Mouse (Mus musculus): ENCODE data around the gene Zbtb8b. TPM values are rescaled to one million over a fixed set of nuclear protein-coding genes. Genes with fewer than 3 reads are reported as not detected.

The Zbtb8b gene
- polyA plus RNA-seq, 1 experiment: not detected

GRCm38 (mm10) chr4:129379805-129380204 is 60.8 kb downstream of the Zbtb8b start:
- H3K4me1 ChIP-seq (ENCODE audit: control insufficient read depth, insufficient read depth, low read length): no peaks in the 10 kb centered on the region
- H3K4me3 ChIP-seq (ENCODE audit: insufficient read depth, low read length): no peak overlapping the region
- H3K27ac ChIP-seq (ENCODE audit: insufficient read depth, low read length): no peak overlapping the region
- TF ChIP-seq CTCF (IDR thresholded peaks at IDR 0.05; ENCODE audit: borderline replicate concordance, insufficient read depth, low read length) (no peak), POLR2A (IDR thresholded peaks at IDR 0.05; ENCODE audit: low read depth, low read length) (no peak)

GRCm38 (mm10) chr4:129377601-129378390 is 62.9 kb downstream of the Zbtb8b start, which contains the start of gene Zbtb8a:
Zbtb8a (minus strand) TSS chr4:129378116.
- no peaks in the 10 kb centered on the region for H3K4me1 ChIP-seq (ENCODE audit: control insufficient read depth, insufficient read depth, low read length)
- peak within 1 kb of the TSS; percentile 55 for H3K4me3 ChIP-seq (ENCODE audit: insufficient read depth, low read length)
- no peak for TF ChIP-seq CTCF (IDR thresholded peaks at IDR 0.05; ENCODE audit: borderline replicate concordance, insufficient read depth, low read length)
- peak within 1 kb of the TSS; percentile 30 for H3K27ac ChIP-seq (ENCODE audit: insufficient read depth, low read length)

GRCm38 (mm10) chr4:129376961-129377545 is 63.6 kb downstream of the Zbtb8b start:
- Histone ChIP-seq H3K4me1 (ENCODE audit: control insufficient read depth, insufficient read depth, low read length) (no peaks in the 10 kb centered on the region), H3K4me3 (ENCODE audit: insufficient read depth, low read length) (peak overlapping the region; percentile 48), H3K27ac (ENCODE audit: insufficient read depth, low read length) (no peak overlapping the region)
- peak; percentile 34 for TF ChIP-seq POLR2A (IDR thresholded peaks at IDR 0.05; ENCODE audit: low read depth, low read length)
- no peak for TF ChIP-seq CTCF (IDR thresholded peaks at IDR 0.05; ENCODE audit: borderline replicate concordance, insufficient read depth, low read length)

DNA sequence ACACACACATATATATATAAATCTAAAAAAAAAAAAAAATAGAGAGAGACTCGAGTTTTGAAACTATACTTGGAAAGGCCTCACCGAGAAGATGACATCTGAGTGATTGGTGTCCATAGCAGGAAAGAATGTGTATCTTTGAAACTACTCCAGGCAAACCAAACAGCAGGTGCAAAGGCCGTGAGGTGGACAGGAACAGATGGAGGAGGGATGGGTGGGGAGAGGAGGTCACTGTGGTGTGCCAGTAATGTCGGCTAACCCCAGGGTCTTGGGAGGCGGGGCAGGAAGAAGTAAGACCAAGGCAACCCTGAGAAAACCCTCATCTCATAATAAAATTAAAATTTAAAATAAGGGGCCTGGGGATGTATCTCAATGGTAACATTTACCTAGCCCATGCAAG is 64.8 kb downstream of the Zbtb8b start:
- TF ChIP-seq POLR2A (IDR thresholded peaks at IDR 0.05; ENCODE audit: low read depth, low read length): no peak
- TF ChIP-seq CTCF (IDR thresholded peaks at IDR 0.05; ENCODE audit: borderline replicate concordance, insufficient read depth, low read length): no peak
- H3K27ac ChIP-seq (ENCODE audit: insufficient read depth, low read length): no peak overlapping the region
- no peaks in the 10 kb centered on the region for H3K4me1 ChIP-seq (ENCODE audit: control insufficient read depth, insufficient read depth, low read length)
- H3K4me3 ChIP-seq (ENCODE audit: insufficient read depth, low read length): no peak overlapping the region

Other genes with a start within 250 kb of the Zbtb8b start
- gene C77080, start 179.4 kb downstream of the Zbtb8b start, polyA plus RNA-seq (2011; ENCODE audit: insufficient read length, low read depth, missing spikeins): 7.0 and 11.0 TPM in 2 replicates
- gene Sync, start 153.2 kb downstream of the Zbtb8b start, polyA plus RNA-seq (2011; ENCODE audit: insufficient read length, low read depth, missing spikeins): 9.4 and 15.0 TPM in 2 replicates
- gene Rbbp4, start 105.5 kb downstream of the Zbtb8b start, polyA plus RNA-seq (2011; ENCODE audit: insufficient read length, low read depth, missing spikeins): 183 and 229 TPM in 2 replicates
- gene Zbtb8os, start 105.2 kb downstream of the Zbtb8b start, polyA plus RNA-seq (2011; ENCODE audit: insufficient read length, low read depth, missing spikeins): 91.1 and 110 TPM in 2 replicates
- gene Zbtb8a, start 62.7 kb downstream of the Zbtb8b start, polyA plus RNA-seq (2011; ENCODE audit: insufficient read length, low read depth, missing spikeins): 5.0 and 6.9 TPM in 2 replicates
- gene Bsdc1, start 20.7 kb upstream of the Zbtb8b start, polyA plus RNA-seq (2011; ENCODE audit: insufficient read length, low read depth, missing spikeins): 23.9 and 35.3 TPM in 2 replicates
- not detected in 2 replicates for gene Tssk3, start 50.2 kb upstream of the Zbtb8b start, polyA plus RNA-seq (2011; ENCODE audit: insufficient read length, low read depth, missing spikeins)
- gene Fam229a, start 50.3 kb upstream of the Zbtb8b start, polyA plus RNA-seq (2011; ENCODE audit: insufficient read length, low read depth, missing spikeins): not detected in 2 replicates
- gene Marcksl1, start 72.7 kb upstream of the Zbtb8b start, polyA plus RNA-seq (2011; ENCODE audit: insufficient read length, low read depth, missing spikeins): 131 and 157 TPM in 2 replicates
- gene Hdac1, start 101.9 kb upstream of the Zbtb8b start, polyA plus RNA-seq (2011; ENCODE audit: insufficient read length, low read depth, missing spikeins): 150 and 156 TPM in 2 replicates
- gene Lck, start 132.8 kb upstream of the Zbtb8b start, polyA plus RNA-seq (2011; ENCODE audit: insufficient read length, low read depth, missing spikeins): 3.0 and 5.2 TPM in 2 replicates
- not detected in 2 replicates for gene Fam167b, start 137.7 kb upstream of the Zbtb8b start, polyA plus RNA-seq (2011; ENCODE audit: insufficient read length, low read depth, missing spikeins)
- 217 and 251 TPM in 2 replicates for gene Eif3i, start 159.8 kb upstream of the Zbtb8b start, polyA plus RNA-seq (2011; ENCODE audit: insufficient read length, low read depth, missing spikeins)
- 110 and 112 TPM in 2 replicates for gene Tmem234, start 159.8 kb upstream of the Zbtb8b start, polyA plus RNA-seq (2011; ENCODE audit: insufficient read length, low read depth, missing spikeins)
- 0.68 TPM in 1 of 2 replicates, not detected in the other for gene Dcdc2b, start 173.4 kb upstream of the Zbtb8b start, polyA plus RNA-seq (2011; ENCODE audit: insufficient read length, low read depth, missing spikeins)
- 19.5 TPM in 2 replicates for gene Iqcc, start 178.2 kb upstream of the Zbtb8b start, polyA plus RNA-seq (2011; ENCODE audit: insufficient read length, low read depth, missing spikeins)
- 11.7 and 13.6 TPM in 2 replicates for gene Ccdc28b, start 183.1 kb upstream of the Zbtb8b start, polyA plus RNA-seq (2011; ENCODE audit: insufficient read length, low read depth, missing spikeins)
- 52.8 and 56.2 TPM in 2 replicates for gene Txlna, start 200.2 kb upstream of the Zbtb8b start, polyA plus RNA-seq (2011; ENCODE audit: insufficient read length, low read depth, missing spikeins)
- gene Kpna6, start 231.9 kb upstream of the Zbtb8b start, polyA plus RNA-seq (2011; ENCODE audit: insufficient read length, low read depth, missing spikeins): 80.7 and 84.3 TPM in 2 replicates

Measured in embryonic fibroblast, embryonic 13.5 days (primary cell).